Comparison of ENCODE assay signal across 22 mouse cellular contexts in the genomic region with DNA sequence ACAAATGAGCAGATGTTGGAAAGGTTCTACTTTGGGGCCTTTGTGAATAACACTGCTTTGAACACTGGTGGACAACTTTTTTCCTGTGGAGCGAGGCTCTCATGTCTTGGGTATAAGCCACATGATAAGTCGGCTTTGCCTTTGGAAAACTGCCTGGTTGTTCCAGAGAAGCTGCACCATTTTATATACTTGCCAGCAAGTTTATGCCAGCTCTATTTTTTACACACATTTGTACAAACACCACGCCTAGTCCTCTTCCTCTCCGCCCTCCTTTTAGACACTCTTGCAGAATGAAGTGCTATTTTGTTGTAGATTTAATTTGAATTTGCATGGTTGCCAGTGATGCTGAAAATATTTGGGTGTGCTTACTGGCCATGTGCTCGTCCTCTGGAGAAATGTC. TPM values are rescaled to one million over a fixed set of nuclear protein-coding genes. Genes with fewer than 3 reads are reported as not detected.
DNase-seq lines count a peak whose midpoint lies in the region; ATAC-seq lines count a peak whose summit lies in the region.
"Had no signal": no experiment of that assay in that cellular context is flagged by ENCODE, and none has a peak within 500 bp of the region (broad histone marks: within the 10 kb centered on the region; RNA-seq: fewer than 3 reads in every experiment).

No protein-coding gene starts in this region.

- H3K4me2 ChIP-seq in forebrain, embryonic 13.5 days = no peak overlapping the region
- H3K4me2 ChIP-seq: hindbrain, embryonic 14.5 days; limb, embryonic 12.5 days; liver, embryonic 11.5 days had no signal

- no peaks in the 10 kb centered on the region for H3K36me3 ChIP-seq in heart, embryonic 10.5 days
- H3K36me3 ChIP-seq in embryonic facial prominence, embryonic 10.5 days (replicated peaks) = no peaks in the 10 kb centered on the region
- no peaks in the 10 kb centered on the region for H3K36me3 ChIP-seq in forebrain, embryonic 13.5 days (ENCODE audit: poor library complexity, severe bottlenecking)
- H3K36me3 ChIP-seq: forebrain, embryonic 10.5 days; limb, embryonic 12.5 days had no signal

- H3K27me3 ChIP-seq in heart, embryonic 10.5 days (ENCODE audit: insufficient read depth, poor library complexity, severe bottlenecking) = 0 out of 2 replicates have a peak, but pooled peaks cover 1% of the 10 kb centered on the region
- peaks cover 39% of the 10 kb centered on the region for H3K27me3 ChIP-seq in embryonic facial prominence, embryonic 10.5 days (replicated peaks; ENCODE audit: low read depth, poor library complexity, severe bottlenecking)
- H3K27me3 ChIP-seq in forebrain, embryonic 13.5 days = peaks cover 6% of the 10 kb centered on the region; the same call in 1 of the 2 replicates
- H3K27me3 ChIP-seq: limb, embryonic 12.5 days had no signal

- H3K4me3 ChIP-seq in heart, embryonic 10.5 days = no peak overlapping the region
- no peak overlapping the region for H3K4me3 ChIP-seq in embryonic facial prominence, embryonic 10.5 days
- no peak overlapping the region for H3K4me3 ChIP-seq in forebrain, embryonic 13.5 days
- H3K4me3 ChIP-seq: forebrain, embryonic 10.5 days; limb, embryonic 12.5 days; myocyte had no signal

- no peak overlapping the region for H3K27ac ChIP-seq in heart, embryonic 10.5 days
- no peak overlapping the region for H3K27ac ChIP-seq in embryonic facial prominence, embryonic 10.5 days (replicated peaks)
- H3K27ac ChIP-seq in forebrain, embryonic 13.5 days = no peak overlapping the region
- H3K27ac ChIP-seq: forebrain, embryonic 10.5 days; hindbrain, embryonic 14.5 days; limb, embryonic 12.5 days had no signal

- no peak for ATAC-seq in forebrain, embryonic 13.5 days
- ATAC-seq: activated CD4-positive, CD25-positive, alpha-beta regulatory T cell, adult 4 months; inflammation-experienced regulatory T-cells, adult 6 months; liver, postnatal 0 days; lung, postnatal 0 days; midbrain, embryonic 16.5 days had no signal

- WGBS in heart, embryonic 10.5 days = 81% methylated on average over 5 of the region's 5 CpGs
- 85% methylated on average over 5 of the region's 5 CpGs for WGBS in embryonic facial prominence, embryonic 10.5 days
- WGBS in forebrain, embryonic 13.5 days = 82% methylated on average over 5 of the region's 5 CpGs

- peak; percentile 95 for DNase-seq in heart, adult 11 months
- no peak for DNase-seq in heart, embryonic 10.5 days (ENCODE audit: low spot score)
- peak; percentile 56 for DNase-seq in NIH3T3 (ENCODE audit: low read depth)
- peak; percentile 67 for DNase-seq in adipocyte (ENCODE audit: low spot score)
- peak; percentile 26 for DNase-seq in heart, postnatal 4 days
- no peak for DNase-seq in embryonic facial prominence, embryonic 10.5 days (ENCODE audit: low spot score)
- DNase-seq: adrenal gland, postnatal 10 days; cerebellum, adult 9-10 months; kidney, adult 18-20 months; kidney, postnatal 4 days; liver, postnatal 0 days; thymus, postnatal 25 days had no signal

- H3K9me3 ChIP-seq in heart, embryonic 10.5 days = no peaks in the 10 kb centered on the region
- 0 out of 2 replicates have a peak, but pooled peaks cover 2% of the 10 kb centered on the region for H3K9me3 ChIP-seq in embryonic facial prominence, embryonic 10.5 days
- peaks cover 4% of the 10 kb centered on the region; the same call in 1 of the 2 replicates for H3K9me3 ChIP-seq in forebrain, embryonic 13.5 days (replicated peaks)

- no peaks in the 10 kb centered on the region for H3K4me1 ChIP-seq in heart, embryonic 10.5 days
- peaks cover 36% of the 10 kb centered on the region for H3K4me1 ChIP-seq in embryonic facial prominence, embryonic 10.5 days
- 0 out of 2 replicates have a peak, but pooled peaks cover 6% of the 10 kb centered on the region for H3K4me1 ChIP-seq in forebrain, embryonic 13.5 days

- H3K9ac ChIP-seq in forebrain, embryonic 13.5 days = no peak overlapping the region
- H3K9ac ChIP-seq: hindbrain, embryonic 14.5 days; limb, embryonic 12.5 days; liver, postnatal 0 days had no signal

RNA-seq across cellular contexts. Expression of a gene that starts 25.8 kb away (rescaled TPM):
- 23.8 and 26.5 TPM in 2 replicates for polyA plus RNA-seq in heart, embryonic 10.5 days (2016; fragmentation: Nextera tagmentation; extraction: Ambion mirVana)
- 1 to 10 TPM; 9.6 to 9.9 TPM for total RNA-seq in heart, postnatal 4 days (2021)
- polyA plus RNA-seq in embryonic facial prominence, embryonic 10.5 days (2016; fragmentation: Nextera tagmentation; extraction: Ambion mirVana) = 35.4 and 35.9 TPM in 2 replicates
- polyA plus RNA-seq in forebrain, embryonic 13.5 days (2015; fragmentation: Nextera tagmentation; extraction: Ambion mirVana) = 22.0 and 23.5 TPM in 2 replicates

RNA-seq across cellular contexts. Expression of a gene that starts 25.9 kb away (rescaled TPM):
- polyA plus RNA-seq in heart, embryonic 10.5 days (2016; fragmentation: Nextera tagmentation; extraction: Ambion mirVana) = 31.1 and 40.9 TPM in 2 replicates
- total RNA-seq in heart, postnatal 4 days (2021) = 10 to 100 TPM; 16.6 to 18.0 TPM
- 63.4 and 66.4 TPM in 2 replicates for polyA plus RNA-seq in embryonic facial prominence, embryonic 10.5 days (2016; fragmentation: Nextera tagmentation; extraction: Ambion mirVana)
- polyA plus RNA-seq in forebrain, embryonic 13.5 days (2015; fragmentation: Nextera tagmentation; extraction: Ambion mirVana) = 88.5 and 88.8 TPM in 2 replicates

Comparison
In these comparisons a context has a peak if more than half of its experiments do, and no peak if none do; other contexts are left out.
1. DNase-seq: peak in heart, adult 11 months (single experiment), NIH3T3 (single experiment), adipocyte (single experiment) and heart, postnatal 4 days (single experiment); none in heart, embryonic 10.5 days (single experiment) and embryonic facial prominence, embryonic 10.5 days (single experiment).